Mouse (Mus musculus) erythroblast, embryonic 14.5 days (primary cell): ENCODE results near the gene Slu7. TPM values are rescaled to one million over a fixed set of nuclear protein-coding genes. Genes with fewer than 3 reads are reported as not detected.

Experiments used
- H3K27me3 ChIP-seq: 2 replicates; pipeline ENCODE4 v1.6.1; 2012; ENCODE audit warnings: inconsistent platforms; ENCODE audit not compliant: control insufficient read depth
- H3K36me3 ChIP-seq: 2 replicates; pipeline ENCODE4 v1.6.1; 2012; ENCODE audit warnings: mild to moderate bottlenecking, inconsistent platforms; ENCODE audit not compliant: control insufficient read depth
- H3K4me1 ChIP-seq: 2 replicates; pipeline ENCODE4 v1.6.1; 2012; ENCODE audit warnings: inconsistent platforms; ENCODE audit not compliant: control insufficient read depth
- H3K4me3 ChIP-seq: replicated peaks from 2 replicates; pipeline ENCODE3; 2012; ENCODE audit warnings: moderate library complexity, mild to moderate bottlenecking, inconsistent platforms
- H3K9me3 ChIP-seq: 2 replicates; pipeline ENCODE4 v1.6.1; 2012; ENCODE audit warnings: low read length, inconsistent platforms, mixed read lengths; ENCODE audit not compliant: control insufficient read depth
- GATA1 ChIP-seq: IDR thresholded peaks from 2 replicates; pipeline ENCODE4 v1.6.1; 2012; ENCODE audit warnings: low read length, inconsistent platforms, mixed read lengths
- TAL1 ChIP-seq: IDR thresholded peaks from 3 replicates; pipeline ENCODE4 v1.6.1; 2012; ENCODE audit warnings: low read length, inconsistent platforms, mixed read lengths
- polyA plus RNA-seq: library from polyadenylated mRNA; stranded (reverse); fragments of >175 nt; gene quantifications from 2 replicates; pipeline ENCODE4 v1.2.3, GENCODE M21; 2012

Slu7 gene
- polyA plus RNA-seq, 1 experiment = 0.93 TPM

- Histone ChIP-seq H3K4me3 (no peak overlapping the region), H3K9me3 (no peaks in the 10 kb centered on the region), H3K27me3 (no peaks in the 10 kb centered on the region), H3K4me1 (no peaks in the 10 kb centered on the region), H3K36me3 (peaks cover 6% of the 10 kb centered on the region)
- no peak for TF ChIP-seq GATA1
- no peak for TF ChIP-seq TAL1
These were observed 20.6 kb upstream of the Slu7 start for GRCm38 (mm10) chr11:43412771-43413451.

GRCm38 (mm10) chr11:43417201-43417600, 16.3 kb upstream of the Slu7 start:
- no peaks in the 10 kb centered on the region for H3K4me1 ChIP-seq
- H3K9me3 ChIP-seq = no peaks in the 10 kb centered on the region
- no peak for TF ChIP-seq TAL1
- TF ChIP-seq GATA1 = no peak
- no peaks in the 10 kb centered on the region for H3K27me3 ChIP-seq
- no peak overlapping the region for H3K4me3 ChIP-seq
- H3K36me3 ChIP-seq = peaks cover 45% of the 10 kb centered on the region

- Histone ChIP-seq H3K4me1 (peaks cover 32% of the 10 kb centered on the region), H3K36me3 (peaks cover 57% of the 10 kb centered on the region), H3K27me3 (no peaks in the 10 kb centered on the region), H3K4me3 (peak overlapping the region; percentile 70), H3K9me3 (no peaks in the 10 kb centered on the region)
- TF ChIP-seq TAL1 = no peak
- TF ChIP-seq GATA1 = no peak
These were observed 9.2 kb upstream of the Slu7 start for GRCm38 (mm10) chr11:43424386-43424785.

- Histone ChIP-seq H3K4me3 (peak overlapping the region; percentile 70), H3K9me3 (no peaks in the 10 kb centered on the region), H3K36me3 (peaks cover 49% of the 10 kb centered on the region), H3K27me3 (0 out of 2 replicates have a peak, but pooled peaks cover 1% of the 10 kb centered on the region), H3K4me1 (peaks cover 32% of the 10 kb centered on the region)
- no peak for TF ChIP-seq TAL1
- TF ChIP-seq GATA1 = no peak
These were observed 8.3 kb upstream of the Slu7 start for GRCm38 (mm10) chr11:43425166-43425709.

- Histone ChIP-seq H3K4me3 (peak within 1 kb of the TSS; percentile 70), H3K9me3 (no peaks in the 10 kb centered on the region)
- TF ChIP-seq GATA1 (no peak), TAL1 (no peak)
These were observed 7.6 kb upstream of the Slu7 start, which contains the start of gene Pttg1 for GRCm38 (mm10) chr11:43425824-43426413. Gene Pttg1, minus strand, starts transcription at chr11:43426251.

GRCm38 (mm10) chr11:43426414-43426884, 7.1 kb upstream of the Slu7 start:
- Histone ChIP-seq H3K4me1 (peaks cover 32% of the 10 kb centered on the region), H3K36me3 (peaks cover 38% of the 10 kb centered on the region), H3K4me3 (peak overlapping the region; percentile 70), H3K27me3 (0 out of 2 replicates have a peak, but pooled peaks cover 4% of the 10 kb centered on the region), H3K9me3 (no peaks in the 10 kb centered on the region)
- no peak for TF ChIP-seq TAL1

More at GRCm38 (mm10) chr11:43425824-43426413, 7.6 kb upstream of the Slu7 start, which contains the start of gene Pttg1:
- Histone ChIP-seq H3K27me3 (0 out of 2 replicates have a peak, but pooled peaks cover 4% of the 10 kb centered on the region), H3K36me3 (peaks cover 42% of the 10 kb centered on the region), H3K4me1 (peaks cover 32% of the 10 kb centered on the region)

- H3K36me3 ChIP-seq = peaks cover 24% of the 10 kb centered on the region
- TF ChIP-seq TAL1 (no peak), GATA1 (no peak)
- peak overlapping the region; percentile 100 for H3K4me3 ChIP-seq
- H3K4me1 ChIP-seq = peaks cover 15% of the 10 kb centered on the region
- no peaks in the 10 kb centered on the region for H3K9me3 ChIP-seq
- H3K27me3 ChIP-seq = 0 out of 2 replicates have a peak, but pooled peaks cover 4% of the 10 kb centered on the region
These were observed 472 bp downstream of the Slu7 start for GRCm38 (mm10) chr11:43434024-43434407.

- Histone ChIP-seq H3K9me3 (no peaks in the 10 kb centered on the region), H3K36me3 (peaks cover 92% of the 10 kb centered on the region), H3K4me1 (no peaks in the 10 kb centered on the region), H3K4me3 (no peak overlapping the region), H3K27me3 (no peaks in the 10 kb centered on the region)
- TF ChIP-seq TAL1 = no peak
- TF ChIP-seq GATA1 = no peak
These were observed 7.6 kb downstream of the Slu7 start for GRCm38 (mm10) chr11:43441121-43441520.

- H3K4me1 ChIP-seq = no peaks in the 10 kb centered on the region
- no peak for TF ChIP-seq GATA1
- TF ChIP-seq TAL1 = no peak
- no peaks in the 10 kb centered on the region for H3K27me3 ChIP-seq
- no peak overlapping the region for H3K4me3 ChIP-seq
- H3K9me3 ChIP-seq = no peaks in the 10 kb centered on the region
- peaks cover 95% of the 10 kb centered on the region for H3K36me3 ChIP-seq
These were observed 9.6 kb downstream of the Slu7 start for GRCm38 (mm10) chr11:43443183-43443582.
